Mouse (Mus musculus) limb, embryonic 15.5 days (tissue): ENCODE data around the gene Tdrd12. TPM values are rescaled to one million over a fixed set of nuclear protein-coding genes. Genes with fewer than 3 reads are reported as not detected.
"Not testable (repeated sequence)": the region's sequence is repeated elsewhere in the genome, so short reads cannot be mapped to it uniquely, and the experiment has no call there.

Source experiments
- ATAC-seq: fragments of 200-750 bp; cut with Nextera tagmentation; 2 replicates; pipeline ENCODE4 v1.8.0; 2017; ENCODE audit warnings: low read depth, moderate TSS enrichment; ENCODE audit not compliant: insufficient number of reproducible peaks, low FRiP score, low TSS enrichment
- H3K27ac ChIP-seq: fragments of 300-500 bp; sonication (generic); 2 replicates; pipeline ENCODE4 v1.5.1; 2015; ENCODE audit warnings: moderate library complexity, mild to moderate bottlenecking, inconsistent platforms
- H3K27me3 ChIP-seq: fragments of 300-500 bp; sonication (generic); 2 replicates; pipeline ENCODE4 v1.6.1; 2015; ENCODE audit warnings: inconsistent platforms
- H3K36me3 ChIP-seq: fragments of 300-500 bp; sonication (generic); 2 replicates; pipeline ENCODE4 v1.6.1; 2015; ENCODE audit warnings: inconsistent platforms
- H3K4me1 ChIP-seq: fragments of 300-500 bp; sonication (generic); 2 replicates; pipeline ENCODE4 v1.6.1; 2015; ENCODE audit warnings: inconsistent platforms
- H3K4me2 ChIP-seq: fragments of 300-500 bp; sonication (generic); 2 replicates; pipeline ENCODE4 v1.6.1; 2015; ENCODE audit warnings: mild to moderate bottlenecking, inconsistent platforms
- H3K4me3 ChIP-seq: fragments of 300-500 bp; sonication (generic); 2 replicates; pipeline ENCODE4 v1.5.1; 2015; ENCODE audit warnings: mild to moderate bottlenecking, inconsistent platforms
- H3K9ac ChIP-seq: fragments of 300-500 bp; sonication (generic); 2 replicates; pipeline ENCODE4 v1.6.1; 2015; ENCODE audit warnings: inconsistent platforms
- H3K9me3 ChIP-seq: fragments of 300-500 bp; sonication (generic); 2 replicates; pipeline ENCODE4 v1.6.1; 2016; ENCODE audit warnings: inconsistent platforms
- WGBS: fragments of 180-500 bp; shearing (Covaris S2); methylation state at CpG from one replicate; pipeline ENCODE4 v1.1.7; 2015; 5-methylcytosine and 5-hydroxymethylcytosine counted together
- polyA plus RNA-seq: library from polyadenylated mRNA; unstranded; fragments of >200 nt; fragmentation: Nextera tagmentation; extraction: Ambion mirVana; gene quantifications from 2 replicates; pipeline ENCODE4 v1.2.1, GENCODE M21; 2015

The Tdrd12 gene
- 0.19 and 0.36 TPM in 2 replicates for polyA plus RNA-seq

DNA sequence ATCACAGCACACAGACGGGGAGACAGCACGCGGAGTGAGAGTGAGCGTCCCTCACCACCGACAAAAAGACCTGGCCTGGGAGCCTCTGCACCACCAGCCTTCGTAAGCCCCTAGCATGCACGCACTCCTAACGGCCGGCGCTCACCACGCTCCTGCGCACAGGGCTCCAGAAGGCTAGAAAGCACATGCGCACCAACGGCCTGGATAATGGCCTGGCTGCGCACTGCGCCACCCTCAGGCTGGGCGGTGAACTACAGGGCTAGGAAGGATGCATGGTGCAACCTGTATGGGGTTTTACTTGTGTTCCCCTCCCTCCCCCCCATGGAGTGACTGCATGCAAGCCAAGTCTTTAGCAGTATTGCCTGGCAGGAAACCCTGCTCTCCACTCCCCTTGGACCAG lies at the start of gene Tdrd12:
TSS of gene Tdrd12 (minus strand) at position 184 of the 400 bp plus-strand sequence.
- Histone ChIP-seq H3K9me3 (no peaks in the 10 kb centered on the region), H3K9ac (no peak within 1 kb of the TSS), H3K27me3 (no peaks in the 10 kb centered on the region), H3K4me1 (no peaks in the 10 kb centered on the region), H3K36me3 (no peaks in the 10 kb centered on the region), H3K27ac (no peak within 1 kb of the TSS), H3K4me2 (no peak within 1 kb of the TSS), H3K4me3 (no peak within 1 kb of the TSS)
- ATAC-seq: no peak
- 91% methylated on average over 17 of the region's 17 CpGs for WGBS

DNA sequence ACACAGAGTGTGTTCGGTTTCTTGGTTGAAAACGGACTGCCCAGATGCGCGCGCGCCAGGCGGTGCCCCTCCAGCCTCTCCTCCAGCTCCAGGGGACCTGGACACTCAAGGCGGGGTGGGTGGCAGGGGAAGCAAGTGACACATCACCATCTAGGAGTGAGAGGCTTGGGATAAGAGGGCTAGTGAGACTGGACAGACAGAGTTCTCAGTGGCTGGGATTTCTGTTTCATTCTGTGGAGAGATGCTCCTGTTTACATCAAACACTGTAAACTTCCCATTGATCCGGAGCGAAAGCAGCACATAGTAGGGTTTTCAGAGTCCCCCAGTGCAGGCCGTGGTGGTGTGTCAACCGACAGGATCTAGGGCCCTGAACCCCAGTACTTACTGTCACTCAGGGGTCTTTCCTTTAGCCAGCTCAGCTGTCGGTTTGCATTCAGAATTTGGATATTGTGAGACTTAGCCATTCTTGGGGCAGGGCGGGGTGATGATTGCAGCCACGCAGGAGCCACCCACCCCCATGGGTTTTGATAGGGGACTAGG lies 49.4 kb upstream of the Tdrd12 start:
- H3K36me3 ChIP-seq: peaks cover 2% of the 10 kb centered on the region
- ATAC-seq: no peak

DNA sequence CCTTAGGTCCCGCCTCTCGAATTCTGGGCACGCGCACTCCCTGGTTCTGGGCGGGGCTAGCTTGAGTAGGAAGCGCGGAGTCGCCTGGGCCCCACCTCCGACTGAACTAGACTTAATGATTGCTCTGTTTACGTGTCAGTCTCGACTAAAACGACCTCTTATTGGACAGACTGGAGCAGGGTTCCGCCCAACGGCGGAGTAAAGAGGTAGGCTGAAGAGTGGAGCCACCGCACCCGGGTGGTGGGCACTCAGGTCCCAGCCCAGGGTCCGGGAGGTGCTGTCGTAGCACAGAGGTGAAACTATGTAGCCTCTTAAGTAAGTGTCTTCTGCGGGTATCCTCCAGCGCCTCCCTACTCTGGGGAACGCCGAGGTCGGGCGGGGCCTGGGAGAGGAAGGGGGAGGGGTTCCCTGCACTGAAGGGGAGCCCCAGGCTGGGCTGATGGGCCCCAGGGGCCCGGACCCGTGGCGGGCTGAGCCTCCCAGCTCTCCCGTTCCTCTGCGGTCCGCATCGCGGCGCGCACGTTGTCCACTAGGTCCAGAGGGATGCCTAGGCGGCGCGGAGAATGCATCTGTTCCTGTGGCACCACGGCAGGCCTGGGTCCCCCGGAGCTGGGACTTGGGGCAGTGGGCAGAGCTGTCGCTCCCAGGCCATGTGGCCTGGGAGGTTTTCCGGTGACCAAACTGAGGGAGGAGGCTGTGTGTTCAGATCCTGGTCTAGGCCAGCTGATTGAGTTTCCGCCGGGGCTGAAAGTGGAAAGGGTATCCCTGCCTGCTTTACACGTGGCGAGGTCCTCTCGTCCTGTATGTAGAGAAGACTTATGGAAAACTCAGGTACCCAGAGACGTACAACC lies 48.7 kb upstream of the Tdrd12 start, which contains the start of gene Ankrd27:
TSS of gene Ankrd27 (plus strand) at position 190 of the 851 bp plus-strand sequence.
- ATAC-seq: peak; percentile 96
- no peaks in the 10 kb centered on the region for H3K36me3 ChIP-seq
- under 1% methylated on average over 49 of the region's 49 CpGs for WGBS
- peak within 1 kb of the TSS; percentile 63 for H3K9ac ChIP-seq
- peaks cover 57% of the 10 kb centered on the region for H3K4me1 ChIP-seq
- peak within 1 kb of the TSS; percentile 100 for H3K4me2 ChIP-seq
- no peaks in the 10 kb centered on the region for H3K9me3 ChIP-seq
- peaks cover 28% of the 10 kb centered on the region for H3K27me3 ChIP-seq
- peak within 1 kb of the TSS; percentile 65 for H3K4me3 ChIP-seq
- peak within 1 kb of the TSS; percentile 82 for H3K27ac ChIP-seq

More for the DNA sequence above, 49.4 kb upstream of the Tdrd12 start:
- Histone ChIP-seq H3K27me3 (peaks cover 28% of the 10 kb centered on the region), H3K4me1 (peaks cover 64% of the 10 kb centered on the region), H3K4me3 (peak overlapping the region; percentile 65), H3K9ac (peak overlapping the region; percentile 63), H3K9me3 (no peaks in the 10 kb centered on the region), H3K4me2 (peak overlapping the region; percentile 100), H3K27ac (peak overlapping the region; percentile 82)
- 24% methylated on average over 15 of the region's 15 CpGs for WGBS

DNA sequence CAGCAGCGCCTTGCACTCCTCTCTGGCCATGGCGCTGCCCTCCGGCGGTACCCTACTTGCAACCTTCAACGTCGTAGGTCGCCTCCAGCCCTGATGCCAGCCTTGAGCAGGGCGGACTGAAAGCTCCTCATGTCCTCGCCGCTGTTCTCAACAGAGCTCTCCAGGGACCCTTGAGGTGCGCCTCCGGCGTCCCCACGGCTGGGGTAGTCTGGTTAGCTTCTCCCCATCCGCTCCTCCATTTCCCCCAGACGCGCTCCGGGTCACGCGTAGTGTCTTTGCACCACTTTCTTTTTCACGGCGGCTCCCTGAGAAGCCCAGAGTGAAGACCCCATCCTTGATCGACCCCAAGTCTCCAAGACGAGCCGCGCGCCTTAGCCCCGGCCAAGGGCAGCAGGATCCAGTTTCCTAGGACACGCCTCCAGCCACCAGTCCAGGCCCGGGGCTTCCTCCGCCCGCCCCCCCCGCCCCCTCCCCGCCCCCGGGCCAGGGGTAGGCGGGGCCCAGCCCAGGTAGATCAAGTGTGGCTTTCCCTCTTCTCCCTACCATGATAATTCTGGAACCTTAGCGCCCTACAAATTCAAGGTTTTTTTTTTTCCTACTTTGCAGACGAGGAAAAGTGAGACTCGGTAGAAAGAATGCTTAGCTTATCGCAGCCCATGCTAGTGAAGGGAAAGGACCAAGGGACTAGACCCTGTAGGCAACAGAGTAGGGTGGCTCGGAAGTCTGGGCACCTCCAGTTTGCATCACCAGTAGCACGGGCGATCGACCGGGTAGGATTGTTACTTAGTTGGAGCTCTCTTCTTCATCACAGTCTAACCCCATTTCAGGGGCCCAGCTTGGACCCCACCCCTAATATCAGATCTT lies 47.9 kb upstream of the Tdrd12 start, which contains the start of gene Rgs9bp:
TSS of gene Rgs9bp (minus strand) at position 392 of the 864 bp plus-strand sequence.
- ATAC-seq: peak; percentile 64
- peaks cover 55% of the 10 kb centered on the region for H3K4me1 ChIP-seq
- WGBS: under 1% methylated on average over 45 of the region's 45 CpGs
- H3K27me3 ChIP-seq: peaks cover 28% of the 10 kb centered on the region
- H3K4me3 ChIP-seq: peak within 1 kb of the TSS; percentile 65
- H3K36me3 ChIP-seq: no peaks in the 10 kb centered on the region
- H3K4me2 ChIP-seq: peak within 1 kb of the TSS; percentile 100
- no peaks in the 10 kb centered on the region for H3K9me3 ChIP-seq
- peak within 1 kb of the TSS; percentile 63 for H3K9ac ChIP-seq
- H3K27ac ChIP-seq: peak within 1 kb of the TSS; percentile 82

DNA sequence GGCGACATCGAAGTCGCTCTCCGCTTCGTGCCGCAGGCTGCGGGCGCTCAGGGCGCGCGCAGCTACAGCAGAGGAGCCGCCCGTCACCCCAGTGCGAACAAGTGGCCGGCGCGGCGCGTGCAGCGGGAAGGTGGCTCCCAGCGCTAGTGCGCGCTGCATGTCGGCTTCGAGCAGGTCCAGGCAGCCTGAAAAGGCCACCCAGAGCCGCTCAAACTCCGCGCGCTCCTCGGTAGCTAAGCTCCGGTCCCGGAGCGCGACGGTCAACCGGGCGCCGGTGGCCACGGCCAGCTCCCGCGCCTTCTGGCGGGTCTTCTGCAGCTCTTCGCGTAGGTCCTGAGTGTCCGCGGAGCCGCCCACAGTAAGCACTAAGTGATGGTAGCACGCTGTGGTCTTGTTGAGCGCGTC lies 47.2 kb upstream of the Tdrd12 start:
- H3K4me1 ChIP-seq: peaks cover 50% of the 10 kb centered on the region
- peaks cover 28% of the 10 kb centered on the region for H3K27me3 ChIP-seq
- under 1% methylated on average over 50 of the region's 50 CpGs for WGBS
- peak overlapping the region; percentile 27; the same call in 1 of the 2 replicates for H3K9ac ChIP-seq
- peak overlapping the region; percentile 65 for H3K4me3 ChIP-seq
- H3K4me2 ChIP-seq: peak overlapping the region; percentile 100
- ATAC-seq: no peak
- H3K27ac ChIP-seq: no peak overlapping the region
- H3K9me3 ChIP-seq: no peaks in the 10 kb centered on the region
- no peaks in the 10 kb centered on the region for H3K36me3 ChIP-seq

- Histone ChIP-seq H3K9ac (peak overlapping the region; percentile 27), H3K4me3 (peak overlapping the region; percentile 65), H3K4me1 (peaks cover 44% of the 10 kb centered on the region), H3K27me3 (peaks cover 28% of the 10 kb centered on the region), H3K9me3 (no peaks in the 10 kb centered on the region), H3K36me3 (no peaks in the 10 kb centered on the region), H3K4me2 (peak overlapping the region; percentile 100), H3K27ac (no peak overlapping the region)
- WGBS: 6% methylated on average over 36 of the region's 36 CpGs
- no peak for ATAC-seq
Observed at GRCm38 (mm10) chr7:35584068-35584785, 46.7 kb upstream of the Tdrd12 start.

DNA sequence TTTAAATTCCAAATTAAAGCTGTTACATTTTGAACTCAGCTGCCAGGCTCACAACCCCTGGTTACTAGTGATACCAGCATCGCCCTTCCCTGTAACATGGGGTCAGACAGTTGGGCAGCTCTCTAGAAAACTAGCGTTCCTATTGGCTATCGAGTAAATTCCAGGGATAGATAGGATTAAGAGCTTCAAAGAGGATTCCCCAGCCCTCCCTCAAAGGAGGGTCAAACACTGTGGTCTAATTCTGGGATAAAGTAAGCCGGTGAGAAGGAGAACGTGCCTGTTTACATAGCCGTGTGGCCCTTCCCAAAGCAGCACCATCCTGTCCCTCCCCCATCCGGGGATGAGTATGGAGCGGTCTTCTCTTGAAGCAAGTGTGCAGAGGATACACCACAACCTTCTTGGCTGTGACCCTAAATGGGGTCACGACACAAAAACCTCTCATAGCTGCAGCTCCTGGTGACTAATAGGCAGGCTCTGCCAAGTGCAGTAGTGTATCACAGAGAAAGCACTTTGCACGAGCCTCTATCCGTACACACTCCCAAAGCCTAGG lies 46.0 kb upstream of the Tdrd12 start:
- H3K4me3 ChIP-seq: peak overlapping the region; percentile 65; the same call in 1 of the 2 replicates
- no peak overlapping the region for H3K9ac ChIP-seq
- peak overlapping the region; percentile 100; the same call in 1 of the 2 replicates for H3K4me2 ChIP-seq
- H3K36me3 ChIP-seq: no peaks in the 10 kb centered on the region
- ATAC-seq: no peak
- peaks cover 28% of the 10 kb centered on the region for H3K27me3 ChIP-seq
- H3K4me1 ChIP-seq: peaks cover 38% of the 10 kb centered on the region
- H3K27ac ChIP-seq: no peak overlapping the region
- no peaks in the 10 kb centered on the region for H3K9me3 ChIP-seq
- 19% methylated on average over 11 of the region's 11 CpGs for WGBS

GRCm38 (mm10) chr7:35582719-35583118 lies 45.2 kb upstream of the Tdrd12 start:
- H3K27ac ChIP-seq: no peak overlapping the region
- no peak overlapping the region for H3K4me3 ChIP-seq
- no peaks in the 10 kb centered on the region for H3K9me3 ChIP-seq
- no peaks in the 10 kb centered on the region for H3K36me3 ChIP-seq
- peaks cover 28% of the 10 kb centered on the region for H3K27me3 ChIP-seq
- no peak overlapping the region for H3K4me2 ChIP-seq
- WGBS: 71% methylated on average over 5 of the region's 5 CpGs
- H3K9ac ChIP-seq: no peak overlapping the region
- peaks cover 29% of the 10 kb centered on the region for H3K4me1 ChIP-seq
- no peak for ATAC-seq

- Histone ChIP-seq H3K27me3 (peaks cover 24% of the 10 kb centered on the region), H3K4me3 (no peak overlapping the region), H3K4me2 (no peak overlapping the region), H3K27ac (no peak overlapping the region), H3K9ac (no peak overlapping the region), H3K4me1 (peaks cover 12% of the 10 kb centered on the region), H3K9me3 (no peaks in the 10 kb centered on the region), H3K36me3 (no peaks in the 10 kb centered on the region)
- 33% methylated on average over 4 of the region's 4 CpGs for WGBS
- ATAC-seq: no peak
Observed at GRCm38 (mm10) chr7:35579849-35580248, 42.3 kb upstream of the Tdrd12 start.

GRCm38 (mm10) chr7:35570883-35571282 lies 33.3 kb upstream of the Tdrd12 start:
- H3K4me3 ChIP-seq, H3K4me2 ChIP-seq, H3K4me1 ChIP-seq, H3K27ac ChIP-seq, H3K9me3 ChIP-seq, H3K9ac ChIP-seq, H3K27me3 ChIP-seq, H3K36me3 ChIP-seq, ATAC-seq: not testable (repeated sequence)
- WGBS: 24% methylated on average over 6 of the region's 6 CpGs

DNA sequence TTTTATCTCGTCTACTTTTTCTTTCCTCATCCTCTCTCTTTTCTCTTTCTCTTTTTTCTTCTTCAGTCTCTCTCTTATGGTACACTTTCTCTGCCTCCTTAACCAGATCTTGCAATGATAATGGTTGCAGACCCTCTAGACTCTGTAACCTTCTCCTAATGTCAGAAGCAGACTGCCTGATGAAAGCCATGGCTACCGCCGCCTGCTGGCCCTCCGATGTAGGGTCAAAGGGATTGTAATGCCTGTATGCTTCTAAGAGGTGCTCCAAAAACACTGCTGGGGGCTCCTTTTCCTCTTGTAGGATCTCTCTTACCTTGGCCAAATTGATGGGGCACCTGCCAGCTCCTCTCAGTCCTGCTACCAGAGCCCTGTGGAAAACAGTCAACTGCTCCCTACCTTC lies 32.2 kb upstream of the Tdrd12 start:
- not testable (repeated sequence) for H3K36me3 ChIP-seq, H3K27ac ChIP-seq, H3K4me2 ChIP-seq, H3K9me3 ChIP-seq, H3K4me1 ChIP-seq, H3K4me3 ChIP-seq, ATAC-seq, H3K9ac ChIP-seq, H3K27me3 ChIP-seq
- WGBS: 90% methylated on average over 4 of the region's 4 CpGs
